ENCODE assay signal across 18 mouse cellular contexts in the genomic region with DNA sequence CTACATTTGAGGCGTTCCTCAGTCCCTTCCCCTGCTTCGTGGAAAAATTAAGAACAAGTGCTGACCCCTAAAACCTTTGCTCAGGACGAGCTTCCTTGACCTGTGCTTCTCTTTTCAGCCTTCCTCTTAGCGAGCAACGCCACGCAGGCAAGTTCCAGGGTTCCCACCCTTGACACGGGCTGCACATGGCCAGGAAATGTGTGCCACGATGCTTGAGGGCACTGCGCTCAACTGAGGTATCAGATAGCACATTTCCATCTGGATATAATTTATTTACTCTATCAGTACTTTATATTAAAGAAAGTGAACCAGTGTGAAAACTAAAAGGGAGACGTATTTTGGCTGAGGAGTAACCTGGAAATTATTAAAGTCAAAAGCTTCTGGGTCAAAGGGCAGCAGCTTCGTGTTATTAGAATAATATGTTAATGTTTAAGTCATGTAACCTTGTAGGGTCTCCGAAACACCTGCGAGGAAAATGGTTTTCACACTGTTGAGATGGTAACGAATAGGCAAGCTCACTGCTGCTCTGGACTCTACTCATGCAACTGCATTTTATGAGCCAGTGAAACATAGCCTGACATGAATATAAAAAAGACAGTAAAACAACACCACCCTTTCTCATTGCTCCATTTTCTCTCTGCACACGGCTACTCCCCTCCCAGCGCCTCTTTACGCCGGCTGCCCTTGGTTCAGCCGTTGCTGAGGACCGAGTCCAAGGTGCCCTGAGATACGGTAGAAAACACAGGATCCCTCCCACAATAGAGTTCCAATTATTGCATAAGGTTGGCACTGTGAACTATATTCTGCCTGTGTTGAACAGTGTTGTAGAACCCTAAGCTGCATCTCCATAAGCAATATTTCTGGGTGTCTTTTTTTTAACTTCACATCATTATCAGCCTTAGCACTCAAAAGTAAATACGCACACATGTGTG.
DNase-seq lines count a peak whose midpoint lies in the region; ATAC-seq and TF ChIP-seq lines count a peak whose summit lies in the region.
"Had no signal": no experiment of that assay in that cellular context is flagged by ENCODE, and none has a peak within 500 bp of the region (broad histone marks: within the 10 kb centered on the region; RNA-seq: fewer than 3 reads in every experiment).

No protein-coding gene starts in this region.

- intact Hi-C loops in gastrocnemius, adult 2 months (cut with DNase I): no loop called here

- no peak for DNase-seq in gastrocnemius, adult 2 months
- no peak for DNase-seq in heart, adult 9 months (ENCODE audit: low spot score in 2 of 2)
- DNase-seq: adrenal gland, postnatal 10 days; cerebellum, adult 9-10 months; forebrain, postnatal 0 days; layer of hippocampus, postnatal 36 days; liver, embryonic 13.5 days had no signal

- no peak overlapping the region for H3K4me3 ChIP-seq in intestine, embryonic 15.5 days (replicated peaks)
- H3K4me3 ChIP-seq in intestine, postnatal 0 days (ENCODE audit: low read depth, low read length): no peak overlapping the region
- no peak overlapping the region for H3K4me3 ChIP-seq in embryonic facial prominence, embryonic 12.5 days
- H3K4me3 ChIP-seq in kidney, embryonic 14.5 days (ENCODE audit: low read length): no peak overlapping the region
- no peak overlapping the region for H3K4me3 ChIP-seq in limb, embryonic 13.5 days
- H3K4me3 ChIP-seq in gastrocnemius, adult 2 months: no peak overlapping the region
- H3K4me3 ChIP-seq: embryonic facial prominence, embryonic 15.5 days; heart, embryonic 15.5 days; liver, embryonic 13.5 days; megakaryocyte, embryonic 14.5 days had no signal

- 83% methylated on average over 22 of the region's 22 CpGs for WGBS in intestine, embryonic 15.5 days
- 78% methylated on average over 22 of the region's 22 CpGs for WGBS in intestine, postnatal 0 days
- 29% methylated on average over 22 of the region's 22 CpGs for WGBS in embryonic facial prominence, embryonic 12.5 days
- WGBS in kidney, embryonic 14.5 days: 50% methylated on average over 22 of the region's 22 CpGs
- WGBS in limb, embryonic 13.5 days: 31% methylated on average over 22 of the region's 22 CpGs

- no peak for TF ChIP-seq CTCF in intestine, postnatal 0 days (IDR thresholded peaks at IDR 0.05; ENCODE audit: low read depth)
- no peak for TF ChIP-seq CTCF in gastrocnemius, adult 2 months (IDR thresholded peaks at IDR 0.05)

- H3K9me3 ChIP-seq in intestine, embryonic 15.5 days: no peaks in the 10 kb centered on the region
- H3K9me3 ChIP-seq in intestine, postnatal 0 days (ENCODE audit: control insufficient read depth): no peaks in the 10 kb centered on the region
- no peaks in the 10 kb centered on the region for H3K9me3 ChIP-seq in embryonic facial prominence, embryonic 12.5 days
- H3K9me3 ChIP-seq in kidney, embryonic 14.5 days (ENCODE audit: control insufficient read depth, low read length): no peaks in the 10 kb centered on the region
- H3K9me3 ChIP-seq in limb, embryonic 13.5 days: no peaks in the 10 kb centered on the region
- H3K9me3 ChIP-seq: embryonic facial prominence, embryonic 15.5 days; G1E; heart, embryonic 15.5 days; liver, embryonic 13.5 days had no signal

- H3K36me3 ChIP-seq in intestine, embryonic 15.5 days: no peaks in the 10 kb centered on the region
- no peaks in the 10 kb centered on the region for H3K36me3 ChIP-seq in intestine, postnatal 0 days (ENCODE audit: control insufficient read depth, insufficient read depth)
- no peaks in the 10 kb centered on the region for H3K36me3 ChIP-seq in embryonic facial prominence, embryonic 12.5 days
- H3K36me3 ChIP-seq in kidney, embryonic 14.5 days (ENCODE audit: control insufficient read depth, insufficient read depth, low read length): no peaks in the 10 kb centered on the region
- no peaks in the 10 kb centered on the region for H3K36me3 ChIP-seq in limb, embryonic 13.5 days
- H3K36me3 ChIP-seq: embryonic facial prominence, embryonic 15.5 days; G1E; heart, embryonic 15.5 days; liver, embryonic 13.5 days had no signal

- H3K4me2 ChIP-seq in intestine, embryonic 15.5 days (replicated peaks): no peak overlapping the region
- H3K4me2 ChIP-seq in intestine, postnatal 0 days (replicated peaks; ENCODE audit: low read depth): no peak overlapping the region
- peak overlapping the region; percentile 21; the same call in 1 of the 2 replicates for H3K4me2 ChIP-seq in embryonic facial prominence, embryonic 12.5 days (replicated peaks)
- no peak overlapping the region for H3K4me2 ChIP-seq in kidney, embryonic 14.5 days (replicated peaks; ENCODE audit: low read depth, low read length)
- peak overlapping the region; percentile 38 for H3K4me2 ChIP-seq in limb, embryonic 13.5 days (replicated peaks)
- H3K4me2 ChIP-seq: embryonic facial prominence, embryonic 15.5 days; heart, embryonic 15.5 days; liver, embryonic 13.5 days had no signal

- H3K4me1 ChIP-seq in intestine, embryonic 15.5 days (replicated peaks): no peaks in the 10 kb centered on the region
- no peaks in the 10 kb centered on the region for H3K4me1 ChIP-seq in intestine, postnatal 0 days (replicated peaks; ENCODE audit: control insufficient read depth, insufficient read depth, low read length)
- H3K4me1 ChIP-seq in embryonic facial prominence, embryonic 12.5 days: peaks cover 17% of the 10 kb centered on the region
- 0 out of 2 replicates have a peak, but pooled peaks cover 3% of the 10 kb centered on the region for H3K4me1 ChIP-seq in kidney, embryonic 14.5 days (ENCODE audit: control insufficient read depth, insufficient read depth, low read length)
- peaks cover 37% of the 10 kb centered on the region for H3K4me1 ChIP-seq in limb, embryonic 13.5 days
- H3K4me1 ChIP-seq: heart, embryonic 15.5 days; liver, embryonic 13.5 days; megakaryocyte, embryonic 14.5 days had no signal

- no peak overlapping the region for H3K9ac ChIP-seq in intestine, embryonic 15.5 days
- no peak overlapping the region for H3K9ac ChIP-seq in intestine, postnatal 0 days (ENCODE audit: low read depth, low read length)
- H3K9ac ChIP-seq in embryonic facial prominence, embryonic 12.5 days: no peak overlapping the region
- H3K9ac ChIP-seq in kidney, embryonic 14.5 days (ENCODE audit: low read depth, low read length): no peak overlapping the region
- no peak overlapping the region for H3K9ac ChIP-seq in limb, embryonic 13.5 days
- H3K9ac ChIP-seq: embryonic facial prominence, embryonic 15.5 days; forebrain, postnatal 0 days; heart, embryonic 15.5 days; liver, embryonic 13.5 days had no signal

- peak; percentile 72 for ATAC-seq in intestine, embryonic 15.5 days
- no peak; the same call in 1 of the 2 replicates for ATAC-seq in intestine, postnatal 0 days
- ATAC-seq in embryonic facial prominence, embryonic 12.5 days (ENCODE audit: insufficient number of reproducible peaks, insufficient read depth, low FRiP score, low TSS enrichment): peak; percentile 81; the same call in 1 of the 2 replicates
- ATAC-seq in kidney, embryonic 14.5 days (ENCODE audit: low FRiP score, low TSS enrichment): 0 out of 2 replicates have a peak, but pooled peaks have one; percentile 39
- ATAC-seq in limb, embryonic 13.5 days (ENCODE audit: low FRiP score, low read depth): peak; percentile 82
- ATAC-seq: forebrain, postnatal 0 days; inflammation-experienced regulatory T-cells, adult 6 months; lung, postnatal 0 days had no signal

- H3K27ac ChIP-seq in intestine, embryonic 15.5 days: no peak overlapping the region
- no peak overlapping the region for H3K27ac ChIP-seq in intestine, postnatal 0 days (ENCODE audit: low read depth, low read length)
- H3K27ac ChIP-seq in embryonic facial prominence, embryonic 12.5 days: peak overlapping the region; percentile 78
- no peak overlapping the region for H3K27ac ChIP-seq in kidney, embryonic 14.5 days (ENCODE audit: low read depth, low read length)
- no peak overlapping the region for H3K27ac ChIP-seq in limb, embryonic 13.5 days
- no peak overlapping the region for H3K27ac ChIP-seq in gastrocnemius, adult 2 months
- H3K27ac ChIP-seq: embryonic facial prominence, embryonic 15.5 days; heart, embryonic 15.5 days; liver, embryonic 13.5 days had no signal

- H3K27me3 ChIP-seq in intestine, embryonic 15.5 days (replicated peaks): no peaks in the 10 kb centered on the region
- no peaks in the 10 kb centered on the region for H3K27me3 ChIP-seq in intestine, postnatal 0 days (replicated peaks; ENCODE audit: control insufficient read depth, insufficient read depth, low read length)
- no peaks in the 10 kb centered on the region for H3K27me3 ChIP-seq in embryonic facial prominence, embryonic 12.5 days
- no peaks in the 10 kb centered on the region for H3K27me3 ChIP-seq in kidney, embryonic 14.5 days (ENCODE audit: control insufficient read depth, insufficient read depth, low read length)
- no peaks in the 10 kb centered on the region for H3K27me3 ChIP-seq in limb, embryonic 13.5 days
- H3K27me3 ChIP-seq: embryonic facial prominence, embryonic 15.5 days; heart, embryonic 15.5 days; liver, embryonic 13.5 days; megakaryocyte, embryonic 14.5 days had no signal

Comparison
In these comparisons a context has a peak if more than half of its experiments do, and no peak if none do; other contexts are left out.
1. H3K4me2 ChIP-seq: peak in embryonic facial prominence, embryonic 12.5 days (single experiment) and limb, embryonic 13.5 days (single experiment); none in intestine, embryonic 15.5 days (single experiment), intestine, postnatal 0 days (single experiment) and kidney, embryonic 14.5 days (single experiment).